Mouse (Mus musculus) small intestine, adult 2 months (tissue): Measurements from ENCODE around the gene Cdk14. TPM values are rescaled to one million over a fixed set of nuclear protein-coding genes. Genes with fewer than 3 reads are reported as not detected.
"Not testable (repeated sequence)": the region's sequence is repeated elsewhere in the genome, so short reads cannot be mapped to it uniquely, and the experiment has no call there.

Source experiments
- H3K27ac ChIP-seq: fragments of 200-500 bp; 2 replicates; pipeline ENCODE4 v1.5.1; 2012; ENCODE audit warnings: low read depth, low read length, control low read depth, inconsistent platforms; ENCODE audit not compliant: insufficient read depth
- H3K27me3 ChIP-seq: fragments of 200-500 bp; 2 replicates; pipeline ENCODE4 v1.6.1; 2012; ENCODE audit warnings: mild to moderate bottlenecking, moderate library complexity, low read length, inconsistent platforms; ENCODE audit not compliant: control insufficient read depth, insufficient read depth
- H3K36me3 ChIP-seq: fragments of 200-500 bp; 2 replicates; pipeline ENCODE4 v1.6.1; 2012; ENCODE audit warnings: mild to moderate bottlenecking, low read length, control low read depth, inconsistent platforms; ENCODE audit not compliant: control insufficient read depth, insufficient read depth
- H3K4me1 ChIP-seq: fragments of 200-500 bp; 2 replicates; pipeline ENCODE4 v1.6.1; 2012; ENCODE audit warnings: low read length, inconsistent platforms, mixed read lengths; ENCODE audit not compliant: control insufficient read depth, insufficient read depth, insufficient read length
- H3K4me3 ChIP-seq: fragments of 200-500 bp; 2 replicates; pipeline ENCODE4 v1.5.1; 2012; ENCODE audit warnings: low read depth, mild to moderate bottlenecking, control low read depth, inconsistent platforms, low read length, moderate library complexity
- CTCF ChIP-seq: fragments of 200-500 bp; IDR thresholded peaks from 2 replicates; pipeline ENCODE4 v1.5.1; 2012; ENCODE audit warnings: low read depth, mild to moderate bottlenecking, control low read depth, inconsistent platforms, low read length, moderate library complexity, mixed read lengths; ENCODE audit not compliant: insufficient replicate concordance, insufficient read length; ENCODE audit errors: extremely low read depth
- POLR2A ChIP-seq: fragments of 200-500 bp; IDR thresholded peaks from 2 replicates; pipeline ENCODE4 v1.6.1; 2012; ENCODE audit warnings: low read depth, mild to moderate bottlenecking, control low read depth, inconsistent platforms, low read length, moderate library complexity
- WGBS: fragments of 180-500 bp; shearing (Covaris S2); methylation state at CpG from one replicate; pipeline ENCODE4 v1.1.7; 2018; 5-methylcytosine and 5-hydroxymethylcytosine counted together
- polyA plus RNA-seq: library from polyadenylated mRNA; depleted of rRNA; stranded (reverse); fragments of >200 nt; gene quantifications from 2 replicates; pipeline ENCODE4 v1.2.3, GENCODE M21; 2012

Cdk14 gene
- polyA plus RNA-seq, 1 experiment, result 0.37 TPM

- no peaks in the 10 kb centered on the region for H3K4me1 ChIP-seq
- H3K27me3 ChIP-seq, result no peaks in the 10 kb centered on the region
- no peaks in the 10 kb centered on the region for H3K36me3 ChIP-seq
- 37% methylated on average over 6 of the region's 6 CpGs for WGBS
- H3K4me3 ChIP-seq, result no peak overlapping the region
- no peak overlapping the region for H3K27ac ChIP-seq
- TF ChIP-seq POLR2A, result no peak
- no peak for TF ChIP-seq CTCF
Measured at GRCm38 (mm10) chr5:4924866-4925265, 495.2 kb downstream of the Cdk14 start.

- TF ChIP-seq POLR2A, result no peak
- peak; percentile 45; the same call in 1 of the 2 replicates for TF ChIP-seq CTCF
- 10% methylated on average over 6 of the region's 6 CpGs for WGBS
- Histone ChIP-seq H3K27ac (no peak overlapping the region), H3K36me3 (no peaks in the 10 kb centered on the region), H3K4me3 (no peak overlapping the region), H3K27me3 (no peaks in the 10 kb centered on the region), H3K4me1 (no peaks in the 10 kb centered on the region)
Measured at GRCm38 (mm10) chr5:4918376-4918775, 501.7 kb downstream of the Cdk14 start.

GRCm38 (mm10) chr5:4917743-4918142, 502.4 kb downstream of the Cdk14 start:
- H3K27ac ChIP-seq, result no peak overlapping the region
- 82% methylated on average over 7 of the region's 7 CpGs for WGBS
- no peaks in the 10 kb centered on the region for H3K27me3 ChIP-seq

GRCm38 (mm10) chr5:4917274-4917673, 502.8 kb downstream of the Cdk14 start:
- 79% methylated on average over 4 of the region's 4 CpGs for WGBS

More at GRCm38 (mm10) chr5:4917743-4918142, 502.4 kb downstream of the Cdk14 start:
- Histone ChIP-seq H3K4me1 (no peaks in the 10 kb centered on the region), H3K36me3 (no peaks in the 10 kb centered on the region), H3K4me3 (no peak overlapping the region)
- TF ChIP-seq CTCF (no peak), POLR2A (no peak)

GRCm38 (mm10) chr5:4916390-4917273, 503.5 kb downstream of the Cdk14 start:
- TF ChIP-seq POLR2A, result no peak
- TF ChIP-seq CTCF, result no peak
- H3K36me3 ChIP-seq, result no peaks in the 10 kb centered on the region
- H3K27me3 ChIP-seq, result no peaks in the 10 kb centered on the region
- no peak overlapping the region for H3K4me3 ChIP-seq
- no peaks in the 10 kb centered on the region for H3K4me1 ChIP-seq
- WGBS, result 75% methylated on average over 10 of the region's 10 CpGs
- H3K27ac ChIP-seq, result no peak overlapping the region

More at GRCm38 (mm10) chr5:4917274-4917673, 502.8 kb downstream of the Cdk14 start:
- Histone ChIP-seq H3K27ac (no peak overlapping the region), H3K36me3 (no peaks in the 10 kb centered on the region), H3K4me1 (no peaks in the 10 kb centered on the region), H3K27me3 (no peaks in the 10 kb centered on the region), H3K4me3 (no peak overlapping the region)
- TF ChIP-seq POLR2A (no peak), CTCF (no peak)

GRCm38 (mm10) chr5:4904911-4905310, 515.2 kb downstream of the Cdk14 start:
- not testable (repeated sequence) for H3K27ac ChIP-seq, H3K4me3 ChIP-seq, H3K36me3 ChIP-seq, H3K4me1 ChIP-seq, H3K27me3 ChIP-seq
- WGBS, result 79% methylated on average over 3 of the region's 3 CpGs

- Histone ChIP-seq H3K4me3 (no peak overlapping the region), H3K27ac (no peak overlapping the region), H3K27me3 (no peaks in the 10 kb centered on the region), H3K36me3 (no peaks in the 10 kb centered on the region), H3K4me1 (no peaks in the 10 kb centered on the region)
- TF ChIP-seq CTCF (no peak), POLR2A (no peak)
- WGBS, result 87% methylated on average over 2 of the region's 2 CpGs
Measured at GRCm38 (mm10) chr5:4898241-4898640, 521.9 kb downstream of the Cdk14 start.
